Mouse (Mus musculus): ENCODE data around the gene Tbc1d14. TPM values are rescaled to one million over a fixed set of nuclear protein-coding genes. Genes with fewer than 3 reads are reported as not detected.

The Tbc1d14 gene
- polyA plus RNA-seq, 1 experiment, result 0.47 TPM

GRCm38 (mm10) chr5:36484171-36484990 lies 108.7 kb downstream of the Tbc1d14 start, which contains the start of the genes Tada2b and Ccdc96:
Tada2b (minus strand) TSS chr5:36484285.
Ccdc96 (plus strand) TSS chr5:36484588.
- H3K9me3 ChIP-seq (ENCODE audit: control insufficient read depth, low read length), result no peaks in the 10 kb centered on the region
- H3K27me3 ChIP-seq (ENCODE audit: control insufficient read depth), result peaks cover 33% of the 10 kb centered on the region
- TF ChIP-seq TAL1 (IDR thresholded peaks at IDR 0.05; ENCODE audit: low read length) (no peak), GATA1 (IDR thresholded peaks at IDR 0.05; ENCODE audit: low read length) (no peak)
- peaks cover 31% of the 10 kb centered on the region for H3K36me3 ChIP-seq (ENCODE audit: control insufficient read depth)
- H3K4me1 ChIP-seq (ENCODE audit: control insufficient read depth), result peaks cover 56% of the 10 kb centered on the region
- peak within 1 kb of the TSS; percentile 80 for H3K4me3 ChIP-seq (replicated peaks)

- Histone ChIP-seq H3K9me3 (ENCODE audit: control insufficient read depth, low read length) (no peaks in the 10 kb centered on the region), H3K36me3 (ENCODE audit: control insufficient read depth) (peaks cover 38% of the 10 kb centered on the region), H3K4me3 (replicated peaks) (peak overlapping the region; percentile 80), H3K27me3 (ENCODE audit: control insufficient read depth) (peaks cover 33% of the 10 kb centered on the region), H3K4me1 (ENCODE audit: control insufficient read depth) (peaks cover 57% of the 10 kb centered on the region)
- TF ChIP-seq GATA1 (IDR thresholded peaks at IDR 0.05; ENCODE audit: low read length), result no peak
These were observed 109.6 kb downstream of the Tbc1d14 start for GRCm38 (mm10) chr5:36483203-36484101.

DNA sequence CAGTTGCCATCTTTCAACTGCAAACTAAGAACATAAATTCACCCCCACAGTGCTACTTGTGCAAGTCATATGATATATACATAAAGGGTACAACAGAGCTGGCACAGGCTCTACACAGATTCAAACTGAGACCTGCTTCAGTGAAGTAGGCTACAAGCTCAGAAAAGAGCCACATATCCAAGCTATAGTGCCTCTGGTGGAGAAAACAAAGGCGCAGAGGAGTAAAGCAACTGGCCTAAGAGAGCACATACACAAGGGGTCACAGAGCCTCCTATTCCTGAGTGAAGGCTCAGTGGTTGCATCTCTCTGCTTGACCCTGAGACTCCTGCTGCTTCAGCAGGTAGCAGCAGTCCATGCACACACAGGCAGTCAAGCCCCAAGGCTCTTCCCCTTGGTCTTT lies 112.0 kb downstream of the Tbc1d14 start:
- peaks cover 17% of the 10 kb centered on the region for H3K27me3 ChIP-seq (ENCODE audit: control insufficient read depth)
- no peaks in the 10 kb centered on the region for H3K9me3 ChIP-seq (ENCODE audit: control insufficient read depth, low read length)
- H3K4me1 ChIP-seq (ENCODE audit: control insufficient read depth), result peaks cover 59% of the 10 kb centered on the region
- H3K36me3 ChIP-seq (ENCODE audit: control insufficient read depth), result peaks cover 57% of the 10 kb centered on the region
- TF ChIP-seq TAL1 (IDR thresholded peaks at IDR 0.05; ENCODE audit: low read length) (no peak), GATA1 (IDR thresholded peaks at IDR 0.05; ENCODE audit: low read length) (no peak)
- no peak overlapping the region for H3K4me3 ChIP-seq (replicated peaks)

DNA sequence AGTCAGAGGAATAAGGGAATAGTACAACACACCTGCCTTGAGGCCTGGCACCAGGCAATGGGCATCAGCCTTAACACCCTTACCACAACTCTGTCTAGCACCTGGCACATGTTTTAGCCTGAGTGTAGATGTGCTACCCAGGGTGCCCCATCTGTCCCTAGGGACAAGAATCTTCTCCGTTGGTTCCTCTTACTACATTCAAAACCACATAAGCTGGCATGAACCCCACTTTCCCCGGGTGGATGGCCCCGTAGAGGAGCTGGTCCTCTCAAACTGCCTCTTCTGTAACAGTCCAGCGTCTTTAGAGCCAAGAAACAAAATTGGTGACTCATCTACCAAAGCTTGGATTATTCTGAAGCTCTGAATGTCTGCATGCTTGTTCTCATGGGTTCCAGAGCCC lies 112.7 kb downstream of the Tbc1d14 start:
- Histone ChIP-seq H3K36me3 (ENCODE audit: control insufficient read depth) (peaks cover 63% of the 10 kb centered on the region), H3K9me3 (ENCODE audit: control insufficient read depth, low read length) (no peaks in the 10 kb centered on the region), H3K27me3 (ENCODE audit: control insufficient read depth) (peaks cover 9% of the 10 kb centered on the region), H3K4me3 (replicated peaks) (no peak overlapping the region), H3K4me1 (ENCODE audit: control insufficient read depth) (peaks cover 55% of the 10 kb centered on the region)
- no peak for TF ChIP-seq GATA1 (IDR thresholded peaks at IDR 0.05; ENCODE audit: low read length)
- TF ChIP-seq TAL1 (IDR thresholded peaks at IDR 0.05; ENCODE audit: low read length), result no peak

GRCm38 (mm10) chr5:36479735-36480134 lies 113.3 kb downstream of the Tbc1d14 start:
- Histone ChIP-seq H3K36me3 (ENCODE audit: control insufficient read depth) (peaks cover 68% of the 10 kb centered on the region), H3K9me3 (ENCODE audit: control insufficient read depth, low read length) (no peaks in the 10 kb centered on the region), H3K4me1 (ENCODE audit: control insufficient read depth) (peaks cover 49% of the 10 kb centered on the region), H3K4me3 (replicated peaks) (no peak overlapping the region), H3K27me3 (ENCODE audit: control insufficient read depth) (peaks cover 3% of the 10 kb centered on the region)
- TF ChIP-seq GATA1 (IDR thresholded peaks at IDR 0.05; ENCODE audit: low read length), result no peak
- TF ChIP-seq TAL1 (IDR thresholded peaks at IDR 0.05; ENCODE audit: low read length), result no peak

- H3K4me3 ChIP-seq (replicated peaks), result no peak overlapping the region
- no peaks in the 10 kb centered on the region for H3K27me3 ChIP-seq (ENCODE audit: control insufficient read depth)
- H3K9me3 ChIP-seq (ENCODE audit: control insufficient read depth, low read length), result no peaks in the 10 kb centered on the region
- H3K4me1 ChIP-seq (ENCODE audit: control insufficient read depth), result peaks cover 45% of the 10 kb centered on the region
- H3K36me3 ChIP-seq (ENCODE audit: control insufficient read depth), result peaks cover 76% of the 10 kb centered on the region
- TF ChIP-seq GATA1 (IDR thresholded peaks at IDR 0.05; ENCODE audit: low read length), result no peak
- TF ChIP-seq TAL1 (IDR thresholded peaks at IDR 0.05; ENCODE audit: low read length), result no peak
These were observed 114.3 kb downstream of the Tbc1d14 start for GRCm38 (mm10) chr5:36478540-36479420.

DNA sequence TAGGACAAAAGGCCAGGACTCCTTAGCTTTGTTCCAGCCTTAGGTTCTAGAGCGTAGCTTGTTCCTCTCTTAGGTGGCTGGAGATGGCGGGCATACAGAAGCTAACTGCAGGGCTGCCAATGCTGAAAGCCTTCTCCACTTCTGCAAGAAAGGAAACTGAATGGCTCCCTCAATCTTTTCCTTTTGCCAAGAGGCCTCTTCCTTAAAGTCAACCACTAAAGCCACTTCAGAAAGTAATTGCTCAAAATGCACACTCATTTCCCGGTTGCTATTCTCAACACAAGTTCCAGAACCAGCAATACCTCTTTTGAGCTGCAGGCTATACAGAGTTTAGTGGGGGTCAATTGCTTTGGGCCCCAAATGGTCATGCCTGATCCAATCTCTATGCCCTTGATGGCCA lies 115.6 kb downstream of the Tbc1d14 start:
- TF ChIP-seq TAL1 (IDR thresholded peaks at IDR 0.05; ENCODE audit: low read length) (no peak), GATA1 (IDR thresholded peaks at IDR 0.05; ENCODE audit: low read length) (no peak)
- Histone ChIP-seq H3K4me1 (ENCODE audit: control insufficient read depth) (peaks cover 32% of the 10 kb centered on the region), H3K4me3 (replicated peaks) (no peak overlapping the region), H3K9me3 (ENCODE audit: control insufficient read depth, low read length) (no peaks in the 10 kb centered on the region), H3K36me3 (ENCODE audit: control insufficient read depth) (peaks cover 86% of the 10 kb centered on the region), H3K27me3 (ENCODE audit: control insufficient read depth) (no peaks in the 10 kb centered on the region)

GRCm38 (mm10) chr5:36474283-36474682 lies 118.8 kb downstream of the Tbc1d14 start:
- no peaks in the 10 kb centered on the region for H3K27me3 ChIP-seq (ENCODE audit: control insufficient read depth)
- no peaks in the 10 kb centered on the region for H3K9me3 ChIP-seq (ENCODE audit: control insufficient read depth, low read length)
- no peak overlapping the region for H3K4me3 ChIP-seq (replicated peaks)
- H3K4me1 ChIP-seq (ENCODE audit: control insufficient read depth), result peaks cover 2% of the 10 kb centered on the region
- peaks cover 89% of the 10 kb centered on the region for H3K36me3 ChIP-seq (ENCODE audit: control insufficient read depth)
- no peak for TF ChIP-seq TAL1 (IDR thresholded peaks at IDR 0.05; ENCODE audit: low read length)
- TF ChIP-seq GATA1 (IDR thresholded peaks at IDR 0.05; ENCODE audit: low read length), result no peak

All from erythroblast, embryonic 14.5 days (primary cell).